23 mouse cellular contexts compared by ENCODE assay signal in the genomic region with DNA sequence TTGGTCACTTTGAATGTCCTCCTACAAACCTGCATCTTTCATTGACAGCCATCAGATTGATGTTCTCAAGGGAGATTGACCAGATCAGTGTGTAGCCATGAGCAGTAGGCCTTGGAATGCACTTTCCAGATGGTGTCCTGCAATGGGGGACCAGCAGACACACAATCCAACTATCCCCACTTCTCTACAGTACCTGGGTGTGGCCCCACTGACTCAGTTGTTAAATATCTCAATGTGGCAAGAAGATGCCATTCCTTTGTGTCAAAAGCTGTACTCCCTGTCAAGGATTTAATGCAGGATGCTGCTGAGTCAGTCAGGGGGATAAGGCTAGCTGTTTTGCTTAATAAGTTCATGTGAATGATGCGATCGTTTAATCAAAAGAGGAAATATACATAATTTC.
DNase-seq lines count a peak whose midpoint lies in the region; ATAC-seq and TF ChIP-seq lines count a peak whose summit lies in the region.
"Had no signal": no experiment of that assay in that cellular context is flagged by ENCODE, and none has a peak within 500 bp of the region (broad histone marks: within the 10 kb centered on the region; RNA-seq: fewer than 3 reads in every experiment).

No protein-coding gene starts in this region.

- POLR2A ChIA-PET in Patski (lab: Charles Lee) = no interaction called here

- CTCF ChIA-PET in Patski (lab: Charles Lee) = interaction anchor here (1.8 kb wide), 1 partner anchor 10 kb away, joined by 5 read pairs; no protein-coding TSS in a partner anchor

- no peaks in the 10 kb centered on the region for H3K9me3 ChIP-seq in intestine, postnatal 0 days (ENCODE audit: control insufficient read depth)
- no peaks in the 10 kb centered on the region for H3K9me3 ChIP-seq in forebrain, embryonic 15.5 days
- H3K9me3 ChIP-seq in hindbrain, embryonic 16.5 days (ENCODE audit: control insufficient read depth, low read length) = no peaks in the 10 kb centered on the region
- H3K9me3 ChIP-seq: embryonic facial prominence, embryonic 15.5 days; heart, embryonic 15.5 days; hindbrain, embryonic 13.5 days had no signal

- H3K4me3 ChIP-seq in intestine, postnatal 0 days (ENCODE audit: low read depth, low read length) = no peak overlapping the region
- H3K4me3 ChIP-seq in forebrain, embryonic 15.5 days = no peak overlapping the region
- H3K4me3 ChIP-seq in hindbrain, embryonic 16.5 days (ENCODE audit: low read length) = no peak overlapping the region
- H3K4me3 ChIP-seq: embryonic facial prominence, embryonic 15.5 days; heart, adult 2 months; heart, embryonic 15.5 days; hindbrain, embryonic 13.5 days had no signal

- no peak overlapping the region for H3K9ac ChIP-seq in intestine, postnatal 0 days (ENCODE audit: low read depth, low read length)
- no peak overlapping the region for H3K9ac ChIP-seq in forebrain, embryonic 15.5 days (replicated peaks)
- H3K9ac ChIP-seq in hindbrain, embryonic 16.5 days (ENCODE audit: low read depth, low read length) = no peak overlapping the region
- H3K9ac ChIP-seq: embryonic facial prominence, embryonic 15.5 days; heart, embryonic 15.5 days; hindbrain, embryonic 13.5 days had no signal

- WGBS in intestine, postnatal 0 days = 78% methylated on average over 2 of the region's 2 CpGs
- 88% methylated on average over 2 of the region's 2 CpGs for WGBS in forebrain, embryonic 15.5 days
- WGBS in hindbrain, embryonic 16.5 days = 98% methylated on average over 2 of the region's 2 CpGs

- no peaks in the 10 kb centered on the region for H3K27me3 ChIP-seq in Patski
- H3K27me3 ChIP-seq in intestine, postnatal 0 days (replicated peaks; ENCODE audit: control insufficient read depth, insufficient read depth, low read length) = no peaks in the 10 kb centered on the region
- H3K27me3 ChIP-seq in forebrain, embryonic 15.5 days = no peaks in the 10 kb centered on the region
- H3K27me3 ChIP-seq in hindbrain, embryonic 16.5 days (replicated peaks; ENCODE audit: control insufficient read depth, insufficient read depth, low read length) = no peaks in the 10 kb centered on the region
- H3K27me3 ChIP-seq: embryonic facial prominence, embryonic 15.5 days; heart, embryonic 15.5 days; hindbrain, embryonic 13.5 days had no signal

- no peaks in the 10 kb centered on the region for H3K36me3 ChIP-seq in intestine, postnatal 0 days (ENCODE audit: control insufficient read depth, insufficient read depth)
- H3K36me3 ChIP-seq in forebrain, embryonic 15.5 days = no peaks in the 10 kb centered on the region
- no peaks in the 10 kb centered on the region for H3K36me3 ChIP-seq in hindbrain, embryonic 16.5 days (ENCODE audit: control insufficient read depth, insufficient read depth, low read length)
- H3K36me3 ChIP-seq: embryonic facial prominence, embryonic 15.5 days; heart, embryonic 15.5 days; hindbrain, embryonic 13.5 days had no signal

- H3K4me2 ChIP-seq in intestine, postnatal 0 days (replicated peaks; ENCODE audit: low read depth) = no peak overlapping the region
- H3K4me2 ChIP-seq in forebrain, embryonic 15.5 days (replicated peaks) = no peak overlapping the region
- H3K4me2 ChIP-seq in hindbrain, embryonic 16.5 days (ENCODE audit: low read length) = no peak overlapping the region
- H3K4me2 ChIP-seq: embryonic facial prominence, embryonic 15.5 days; heart, embryonic 11.5 days; heart, embryonic 15.5 days; hindbrain, embryonic 13.5 days had no signal

- H3K4me1 ChIP-seq in intestine, postnatal 0 days (replicated peaks; ENCODE audit: control insufficient read depth, insufficient read depth, low read length) = no peaks in the 10 kb centered on the region
- no peaks in the 10 kb centered on the region for H3K4me1 ChIP-seq in forebrain, embryonic 15.5 days
- H3K4me1 ChIP-seq in hindbrain, embryonic 16.5 days (ENCODE audit: control insufficient read depth, insufficient read depth, low read depth, low read length) = no peaks in the 10 kb centered on the region
- H3K4me1 ChIP-seq: embryonic facial prominence, embryonic 15.5 days; hindbrain, embryonic 13.5 days had no signal

- TF ChIP-seq CTCF in Patski (IDR thresholded peaks at IDR 0.05) = no peak
- TF ChIP-seq CTCF in intestine, postnatal 0 days (IDR thresholded peaks at IDR 0.05; ENCODE audit: low read depth) = no peak

- peak; percentile 86 for ATAC-seq in Patski
- no peak for ATAC-seq in intestine, postnatal 0 days
- no peak for ATAC-seq in CD4-positive, CD25-positive, alpha-beta regulatory T cell, adult 4 months
- ATAC-seq in forebrain, embryonic 15.5 days (replicated peaks) = no peak
- no peak for ATAC-seq in hindbrain, embryonic 16.5 days
- ATAC-seq: forebrain, embryonic 16.5 days had no signal

- peak; percentile 83 for DNase-seq in heart, adult 11 months
- no peak for DNase-seq in heart, adult 18-20 months
- peak; percentile 96 for DNase-seq in 3T3-L1 (ENCODE audit: low read depth, low spot score)
- no peak for DNase-seq in Patski (ENCODE audit: low read depth, low spot score)
- DNase-seq: adrenal gland, adult 8-10 months; adrenal gland, postnatal 36 days; cerebellum, adult 11 months; cerebellum, adult 8-10 months; cerebellum, postnatal 14 days; embryo, embryonic 11 days; gastrocnemius, postnatal 14 days; heart, adult 2 months; heart, postnatal 14 days; kidney, adult 11 months had no signal

- H3K27ac ChIP-seq in intestine, postnatal 0 days (ENCODE audit: low read depth, low read length) = peak overlapping the region; percentile 3; the same call in 1 of the 2 replicates
- H3K27ac ChIP-seq in forebrain, embryonic 15.5 days (replicated peaks) = no peak overlapping the region
- H3K27ac ChIP-seq in hindbrain, embryonic 16.5 days (ENCODE audit: low read depth, low read length) = no peak overlapping the region
- H3K27ac ChIP-seq: embryonic facial prominence, embryonic 15.5 days; heart, adult 2 months; hindbrain, embryonic 13.5 days had no signal

- in situ Hi-C loops in Patski (cut with MboI; ENCODE audit: low pct_unique_long_range_greater_than_20kb) = no loop called here

Comparison
In these comparisons a context has a peak if more than half of its experiments do, and no peak if none do; other contexts are left out.
1. DNase-seq: peak in heart, adult 11 months (single experiment) and 3T3-L1 (single experiment); none in heart, adult 18-20 months (0 of 2) and Patski (single experiment).